Mouse (Mus musculus) neural tube, embryonic 12.5 days (tissue): ENCODE data around the gene Rmnd5b. TPM values are rescaled to one million over a fixed set of nuclear protein-coding genes. Genes with fewer than 3 reads are reported as not detected.

Experiments used
- ATAC-seq: fragments of 200-750 bp; cut with Nextera tagmentation; 2 replicates; pipeline ENCODE4 v1.8.0; 2017; ENCODE audit warnings: low read depth, mild to moderate bottlenecking, moderate TSS enrichment, moderate library complexity; ENCODE audit not compliant: low FRiP score
- H3K27ac ChIP-seq: fragments of 300-500 bp; sonication (generic); 2 replicates; pipeline ENCODE4 v1.5.1; 2016
- H3K27me3 ChIP-seq: fragments of 300-500 bp; sonication (generic); replicated peaks from 2 replicates; pipeline ENCODE4 v1.6.1; 2016; ENCODE audit warnings: mild to moderate bottlenecking
- H3K36me3 ChIP-seq: fragments of 300-500 bp; sonication (generic); 2 replicates; pipeline ENCODE4 v1.6.1; 2016; ENCODE audit warnings: mild to moderate bottlenecking
- H3K4me1 ChIP-seq: fragments of 300-500 bp; sonication (generic); 2 replicates; pipeline ENCODE4 v1.6.1; 2016
- H3K4me2 ChIP-seq: fragments of 300-500 bp; sonication (generic); replicated peaks from 2 replicates; pipeline ENCODE4 v1.6.1; 2016; ENCODE audit warnings: mild to moderate bottlenecking
- H3K4me3 ChIP-seq: fragments of 300-500 bp; sonication (generic); 2 replicates; pipeline ENCODE4 v1.5.1; 2016
- H3K9ac ChIP-seq: fragments of 300-500 bp; sonication (generic); 2 replicates; pipeline ENCODE4 v1.6.1; 2016; ENCODE audit warnings: mild to moderate bottlenecking
- H3K9me3 ChIP-seq: fragments of 300-500 bp; sonication (generic); 2 replicates; pipeline ENCODE4 v1.6.1; 2016; ENCODE audit warnings: mild to moderate bottlenecking
- WGBS: fragments of 180-500 bp; shearing (Covaris S2); methylation state at CpG from one replicate; pipeline ENCODE4 v1.1.7; 2016; 5-methylcytosine and 5-hydroxymethylcytosine counted together
- polyA plus RNA-seq: library from polyadenylated mRNA; unstranded; fragments of >200 nt; fragmentation: Nextera tagmentation; extraction: Ambion mirVana; gene quantifications from 2 replicates; pipeline ENCODE4 v1.2.1, GENCODE M21; 2016

Gene Rmnd5b
- polyA plus RNA-seq, 1 experiment from 2014 or later, result 57.7 TPM

DNA sequence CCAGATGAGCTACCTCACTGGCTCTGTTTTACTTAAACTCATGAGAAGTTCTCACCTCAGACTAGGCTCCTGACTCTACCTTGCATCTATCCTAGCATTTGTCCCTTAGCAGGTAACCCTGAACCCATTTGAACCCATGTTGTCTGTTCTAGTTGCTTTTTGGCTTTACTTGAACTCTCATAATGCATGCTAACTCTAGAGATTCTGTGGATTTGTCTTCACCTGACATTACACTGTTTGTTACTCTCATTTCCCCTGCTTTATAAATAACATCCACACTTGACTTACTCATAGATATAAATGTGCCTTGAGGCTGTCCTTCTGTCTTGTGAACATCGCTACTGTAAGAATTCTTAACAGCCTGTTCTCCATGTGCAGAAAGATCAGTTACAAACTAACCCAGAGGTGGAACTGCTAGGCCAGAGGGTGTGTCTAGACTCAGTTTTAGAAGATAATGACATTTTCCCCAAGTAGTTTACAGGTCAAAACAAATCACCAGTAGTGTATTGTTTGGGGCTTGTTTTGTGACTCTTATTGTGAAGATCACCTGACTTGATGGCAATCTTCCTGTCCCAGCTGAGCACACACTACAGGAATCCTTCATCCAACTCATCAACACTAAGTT is 40.1 kb downstream of the Rmnd5b start:
- Histone ChIP-seq H3K4me2 (no peak overlapping the region), H3K36me3 (peaks cover 100% of the 10 kb centered on the region), H3K27ac (no peak overlapping the region), H3K9me3 (no peaks in the 10 kb centered on the region), H3K27me3 (no peaks in the 10 kb centered on the region), H3K4me3 (no peak overlapping the region), H3K9ac (no peak overlapping the region), H3K4me1 (no peaks in the 10 kb centered on the region)
- 90% methylated on average over 1 of the region's 1 CpGs for WGBS
- no peak for ATAC-seq

DNA sequence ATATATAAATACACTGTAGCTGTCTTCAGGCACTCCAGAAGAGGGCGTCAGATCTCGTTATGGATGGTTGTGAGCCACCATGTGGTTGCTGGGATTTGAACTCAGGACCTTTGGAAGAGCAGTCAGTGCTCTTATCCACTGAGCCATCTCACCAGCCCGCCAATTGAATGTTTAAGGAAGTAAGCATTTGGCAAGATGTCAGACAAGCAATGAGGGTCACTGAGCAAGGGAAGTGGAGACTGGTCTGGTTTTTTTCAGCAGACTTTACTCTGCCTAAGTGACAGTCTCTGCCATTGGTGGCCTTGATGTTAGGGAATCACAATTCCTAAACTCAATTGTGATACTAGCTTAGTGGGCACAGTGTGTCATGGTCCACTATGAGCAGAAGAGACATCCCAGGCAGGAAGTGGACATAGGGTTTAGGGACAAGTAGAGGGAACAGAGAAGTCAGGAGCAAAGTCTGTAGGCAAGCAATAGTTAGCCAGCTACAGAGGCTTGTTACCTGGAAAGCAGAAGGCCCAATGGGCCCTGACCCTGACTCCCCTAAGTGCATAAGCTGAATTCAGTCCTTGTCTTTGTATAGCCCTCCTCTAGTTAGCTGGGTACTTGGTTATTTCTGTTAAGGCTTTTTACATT is 40.9 kb downstream of the Rmnd5b start:
- 84% methylated on average over 3 of the region's 3 CpGs for WGBS

GRCm38 (mm10) chr11:51593849-51594248 is 41.8 kb downstream of the Rmnd5b start:
- Histone ChIP-seq H3K9me3 (no peaks in the 10 kb centered on the region), H3K4me1 (no peaks in the 10 kb centered on the region), H3K9ac (no peak overlapping the region), H3K4me3 (no peak overlapping the region), H3K27me3 (no peaks in the 10 kb centered on the region), H3K27ac (no peak overlapping the region), H3K36me3 (peaks cover 99% of the 10 kb centered on the region), H3K4me2 (no peak overlapping the region)
- ATAC-seq, result no peak
- WGBS, result 93% methylated on average over 6 of the region's 6 CpGs

More for the DNA sequence above, 40.9 kb downstream of the Rmnd5b start:
- H3K4me3 ChIP-seq, result no peak overlapping the region
- no peak overlapping the region for H3K9ac ChIP-seq
- no peaks in the 10 kb centered on the region for H3K27me3 ChIP-seq
- no peak overlapping the region for H3K27ac ChIP-seq
- H3K36me3 ChIP-seq, result peaks cover 99% of the 10 kb centered on the region
- H3K4me2 ChIP-seq, result no peak overlapping the region
- no peaks in the 10 kb centered on the region for H3K4me1 ChIP-seq
- no peak for ATAC-seq
- no peaks in the 10 kb centered on the region for H3K9me3 ChIP-seq

- no peak overlapping the region for H3K4me3 ChIP-seq
- H3K9me3 ChIP-seq, result no peaks in the 10 kb centered on the region
- peaks cover 98% of the 10 kb centered on the region for H3K36me3 ChIP-seq
- no peaks in the 10 kb centered on the region for H3K4me1 ChIP-seq
- WGBS, result 92% methylated on average over 4 of the region's 4 CpGs
- H3K27me3 ChIP-seq, result no peaks in the 10 kb centered on the region
- no peak overlapping the region for H3K27ac ChIP-seq
- no peak overlapping the region for H3K9ac ChIP-seq
- H3K4me2 ChIP-seq, result no peak overlapping the region
- ATAC-seq, result no peak
Measured at GRCm38 (mm10) chr11:51593368-51593767, 42.3 kb downstream of the Rmnd5b start.

DNA sequence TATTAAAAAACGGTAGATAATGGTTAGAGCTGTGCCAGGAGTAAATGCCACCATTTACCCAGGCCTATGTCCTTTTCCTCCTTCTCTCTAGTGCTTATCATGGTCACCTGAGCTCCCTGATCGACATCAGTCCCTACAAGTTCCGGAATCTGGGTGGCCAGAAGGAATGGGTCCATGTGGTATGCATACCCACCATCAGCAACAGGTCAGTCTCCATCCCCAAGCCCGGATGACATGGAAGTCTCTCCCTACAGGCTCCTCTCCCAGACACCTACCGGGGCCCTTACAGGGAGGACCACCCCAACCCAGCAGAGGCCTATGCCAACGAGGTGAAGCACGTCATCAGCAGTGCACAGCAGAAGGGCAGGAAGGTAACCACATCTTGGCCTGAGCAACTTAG is 43.8 kb downstream of the Rmnd5b start:
- Histone ChIP-seq H3K27me3 (no peaks in the 10 kb centered on the region), H3K4me2 (no peak overlapping the region), H3K4me1 (no peaks in the 10 kb centered on the region), H3K4me3 (no peak overlapping the region), H3K9me3 (no peaks in the 10 kb centered on the region), H3K36me3 (peaks cover 94% of the 10 kb centered on the region), H3K27ac (no peak overlapping the region), H3K9ac (no peak overlapping the region)
- ATAC-seq, result no peak
- 94% methylated on average over 7 of the region's 7 CpGs for WGBS

DNA sequence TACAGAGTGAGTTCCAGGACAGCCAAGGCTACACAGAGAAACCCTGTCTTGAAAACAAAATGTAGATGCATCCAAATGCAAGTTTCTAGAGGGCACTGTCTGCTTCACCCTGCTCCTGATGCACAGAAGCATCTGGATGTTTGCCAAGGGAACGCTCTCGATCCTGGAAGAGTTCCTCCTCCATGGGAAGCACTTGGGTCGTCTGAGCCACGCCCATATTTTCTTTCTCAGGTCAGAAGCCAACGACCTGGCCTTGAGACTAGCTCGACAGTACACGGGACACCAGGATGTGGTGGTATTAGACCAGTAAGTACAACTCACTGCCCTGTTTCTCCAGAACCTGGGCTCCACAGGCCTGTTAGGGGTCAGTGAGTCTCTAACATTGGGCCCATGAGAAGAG is 44.5 kb downstream of the Rmnd5b start:
- H3K4me2 ChIP-seq, result no peak overlapping the region
- ATAC-seq, result no peak
- no peak overlapping the region for H3K9ac ChIP-seq
- no peak overlapping the region for H3K4me3 ChIP-seq
- no peaks in the 10 kb centered on the region for H3K9me3 ChIP-seq
- 86% methylated on average over 7 of the region's 7 CpGs for WGBS
- no peak overlapping the region for H3K27ac ChIP-seq
- no peaks in the 10 kb centered on the region for H3K27me3 ChIP-seq
- H3K36me3 ChIP-seq, result peaks cover 94% of the 10 kb centered on the region
- H3K4me1 ChIP-seq, result no peaks in the 10 kb centered on the region

- Histone ChIP-seq H3K27ac (no peak overlapping the region), H3K9ac (no peak overlapping the region), H3K4me2 (no peak overlapping the region), H3K36me3 (peaks cover 84% of the 10 kb centered on the region), H3K4me3 (no peak overlapping the region), H3K9me3 (no peaks in the 10 kb centered on the region), H3K4me1 (peaks cover 10% of the 10 kb centered on the region), H3K27me3 (no peaks in the 10 kb centered on the region)
- no peak for ATAC-seq
Measured at GRCm38 (mm10) chr11:51590002-51590401, 45.7 kb downstream of the Rmnd5b start.

GRCm38 (mm10) chr11:51588833-51589232 is 46.9 kb downstream of the Rmnd5b start:
- peaks cover 16% of the 10 kb centered on the region for H3K4me1 ChIP-seq
- WGBS, result 97% methylated on average over 3 of the region's 3 CpGs
- no peak for ATAC-seq

DNA sequence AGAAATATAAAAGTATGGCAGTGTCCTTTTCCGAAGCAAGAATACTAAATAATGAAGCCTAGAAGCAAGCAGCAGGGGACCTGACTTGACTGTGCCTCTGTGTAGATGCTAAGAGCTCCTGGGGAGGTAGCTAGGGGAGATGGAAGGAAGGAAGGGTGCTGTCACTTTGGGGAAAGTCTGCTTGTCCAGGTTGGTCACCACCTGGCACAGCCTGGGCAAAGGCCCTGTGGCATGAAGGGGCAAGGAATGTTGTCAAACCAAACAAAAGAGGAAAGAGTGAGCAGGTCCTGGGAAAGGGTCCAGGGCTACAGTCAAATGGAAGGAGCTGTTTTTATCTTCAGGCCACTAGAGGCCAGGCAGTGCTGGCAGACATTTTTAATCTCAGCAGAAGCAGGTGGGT is 48.6 kb downstream of the Rmnd5b start:
- no peak overlapping the region for H3K27ac ChIP-seq
- peaks cover 54% of the 10 kb centered on the region for H3K36me3 ChIP-seq
- H3K9ac ChIP-seq, result no peak overlapping the region
- no peaks in the 10 kb centered on the region for H3K9me3 ChIP-seq
- WGBS, result 100% methylated on average over 1 of the region's 1 CpGs
- no peak overlapping the region for H3K4me3 ChIP-seq
- H3K27me3 ChIP-seq, result no peaks in the 10 kb centered on the region
- no peak for ATAC-seq
- peaks cover 26% of the 10 kb centered on the region for H3K4me1 ChIP-seq
- H3K4me2 ChIP-seq, result no peak overlapping the region

More at GRCm38 (mm10) chr11:51588833-51589232, 46.9 kb downstream of the Rmnd5b start:
- Histone ChIP-seq H3K9me3 (no peaks in the 10 kb centered on the region), H3K4me3 (no peak overlapping the region), H3K27ac (no peak overlapping the region), H3K36me3 (peaks cover 72% of the 10 kb centered on the region), H3K27me3 (no peaks in the 10 kb centered on the region), H3K4me2 (no peak overlapping the region), H3K9ac (no peak overlapping the region)

- H3K4me1 ChIP-seq, result peaks cover 26% of the 10 kb centered on the region
- H3K4me2 ChIP-seq, result no peak overlapping the region
- no peak overlapping the region for H3K4me3 ChIP-seq
- WGBS, result 95% methylated on average over 13 of the region's 13 CpGs
- no peak overlapping the region for H3K9ac ChIP-seq
- ATAC-seq, result no peak
- H3K27ac ChIP-seq, result no peak overlapping the region; the same call in 1 of the 2 replicates
- H3K36me3 ChIP-seq, result peaks cover 48% of the 10 kb centered on the region
- H3K9me3 ChIP-seq, result no peaks in the 10 kb centered on the region
- H3K27me3 ChIP-seq, result no peaks in the 10 kb centered on the region
Measured at GRCm38 (mm10) chr11:51586411-51586810, 49.3 kb downstream of the Rmnd5b start.

- H3K36me3 ChIP-seq, result peaks cover 41% of the 10 kb centered on the region
- 67% methylated on average over 8 of the region's 8 CpGs for WGBS
- peak overlapping the region; percentile 83 for H3K9ac ChIP-seq
- peak; percentile 25; the same call in 1 of the 2 replicates for ATAC-seq
- H3K4me2 ChIP-seq, result peak overlapping the region; percentile 84
- peak overlapping the region; percentile 70; the same call in 1 of the 2 replicates for H3K27ac ChIP-seq
- peaks cover 26% of the 10 kb centered on the region for H3K4me1 ChIP-seq
- H3K27me3 ChIP-seq, result no peaks in the 10 kb centered on the region
- no peaks in the 10 kb centered on the region for H3K9me3 ChIP-seq
- H3K4me3 ChIP-seq, result peak overlapping the region; percentile 65
Measured at GRCm38 (mm10) chr11:51585608-51586252, 50.0 kb downstream of the Rmnd5b start.

- Histone ChIP-seq H3K36me3 (peaks cover 31% of the 10 kb centered on the region), H3K4me1 (peaks cover 26% of the 10 kb centered on the region), H3K9ac (peak within 1 kb of the TSS; percentile 83), H3K27ac (peak within 1 kb of the TSS; percentile 75), H3K4me2 (peak within 1 kb of the TSS; percentile 84), H3K27me3 (no peaks in the 10 kb centered on the region), H3K4me3 (peak within 1 kb of the TSS; percentile 65), H3K9me3 (no peaks in the 10 kb centered on the region)
- ATAC-seq, result peak; percentile 90
- under 1% methylated on average over 59 of the region's 59 CpGs for WGBS
Measured at GRCm38 (mm10) chr11:51584431-51585248, 51.1 kb downstream of the Rmnd5b start, which contains the start of gene Phykpl. Gene Phykpl, plus strand, starts transcription at chr11:51584757.
